Mouse (Mus musculus) hindbrain, embryonic 12.5 days (tissue): ENCODE data around the gene Thra. TPM values are rescaled to one million over a fixed set of nuclear protein-coding genes. Genes with fewer than 3 reads are reported as not detected.

ENCODE experiments used
- ATAC-seq: fragments of 200-750 bp; cut with Nextera tagmentation; 2 replicates; pipeline ENCODE4 v1.8.0; 2017; ENCODE audit warnings: moderate TSS enrichment; ENCODE audit not compliant: low FRiP score
- H3K27ac ChIP-seq: fragments of 300-500 bp; sonication (generic); 2 replicates; pipeline ENCODE4 v1.5.1; 2016; ENCODE audit warnings: mild to moderate bottlenecking
- H3K27me3 ChIP-seq: fragments of 300-500 bp; sonication (generic); 2 replicates; pipeline ENCODE4 v1.6.1; 2016; ENCODE audit warnings: mild to moderate bottlenecking
- H3K36me3 ChIP-seq: fragments of 300-500 bp; sonication (generic); 2 replicates; pipeline ENCODE4 v1.6.1; 2016; ENCODE audit warnings: mild to moderate bottlenecking
- H3K4me1 ChIP-seq: fragments of 300-500 bp; sonication (generic); 2 replicates; pipeline ENCODE4 v1.6.1; 2016
- H3K4me2 ChIP-seq: fragments of 300-500 bp; sonication (generic); replicated peaks from 2 replicates; pipeline ENCODE4 v1.6.1; 2016; ENCODE audit warnings: mild to moderate bottlenecking
- H3K4me3 ChIP-seq: fragments of 300-500 bp; sonication (generic); 2 replicates; pipeline ENCODE4 v1.5.1; 2016; ENCODE audit warnings: mild to moderate bottlenecking
- H3K9ac ChIP-seq: fragments of 300-500 bp; sonication (generic); 2 replicates; pipeline ENCODE4 v1.6.1; 2016; ENCODE audit warnings: mild to moderate bottlenecking, moderate library complexity
- H3K9me3 ChIP-seq: fragments of 300-500 bp; sonication (generic); replicated peaks from 2 replicates; pipeline ENCODE4 v1.6.1; 2016; ENCODE audit warnings: mild to moderate bottlenecking
- WGBS: fragments of 180-500 bp; shearing (Covaris S2); methylation state at CpG from one replicate; pipeline ENCODE4 v1.1.7; 2016; 5-methylcytosine and 5-hydroxymethylcytosine counted together
- polyA plus RNA-seq: library from polyadenylated mRNA; unstranded; fragments of >200 nt; fragmentation: Nextera tagmentation; extraction: Ambion mirVana; gene quantifications from 2 replicates; pipeline ENCODE4 v1.2.1, GENCODE M21; 2016

Gene Thra
- polyA plus RNA-seq, 1 experiment from 2014 or later, result 68.4 TPM

GRCm38 (mm10) chr11:98748506-98749416 lies 8.3 kb downstream of the Thra start:
- Histone ChIP-seq H3K27me3 (no peaks in the 10 kb centered on the region), H3K36me3 (peaks cover 9% of the 10 kb centered on the region), H3K4me1 (peaks cover 97% of the 10 kb centered on the region), H3K9me3 (no peaks in the 10 kb centered on the region), H3K4me2 (peak overlapping the region; percentile 88), H3K9ac (peak overlapping the region; percentile 61), H3K27ac (peak overlapping the region; percentile 97), H3K4me3 (peak overlapping the region; percentile 18)
- 26% methylated on average over 15 of the region's 15 CpGs for WGBS
- ATAC-seq, result peak; percentile 47

DNA sequence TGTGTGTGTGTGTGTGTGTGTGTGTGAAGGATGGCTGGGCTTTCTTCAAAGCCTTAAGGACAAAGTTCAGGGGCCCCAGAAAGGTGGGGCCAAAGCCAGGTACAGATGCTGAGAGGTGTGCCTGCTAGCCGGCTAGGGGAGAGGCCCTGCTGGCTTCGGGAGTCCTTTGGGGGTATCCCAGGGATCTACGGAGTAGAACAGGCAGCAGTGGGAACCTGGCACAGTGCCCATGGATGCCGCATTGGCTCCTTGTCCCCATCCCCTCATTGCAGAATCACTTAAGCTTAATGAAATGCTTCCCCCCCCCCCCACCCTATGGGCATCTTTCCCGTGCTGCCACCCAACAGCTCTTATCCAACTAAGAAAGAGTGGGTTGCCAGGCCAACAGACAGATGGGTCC lies 9.3 kb downstream of the Thra start:
- ATAC-seq, result peak; percentile 17; the same call in 1 of the 2 replicates
- H3K27ac ChIP-seq, result peak overlapping the region; percentile 97
- 29% methylated on average over 5 of the region's 5 CpGs for WGBS
- H3K9me3 ChIP-seq, result no peaks in the 10 kb centered on the region
- peaks cover 16% of the 10 kb centered on the region for H3K36me3 ChIP-seq
- H3K4me2 ChIP-seq, result peak overlapping the region; percentile 88
- peaks cover 97% of the 10 kb centered on the region for H3K4me1 ChIP-seq
- peak overlapping the region; percentile 18; the same call in 1 of the 2 replicates for H3K4me3 ChIP-seq
- H3K27me3 ChIP-seq, result no peaks in the 10 kb centered on the region
- H3K9ac ChIP-seq, result peak overlapping the region; percentile 61

DNA sequence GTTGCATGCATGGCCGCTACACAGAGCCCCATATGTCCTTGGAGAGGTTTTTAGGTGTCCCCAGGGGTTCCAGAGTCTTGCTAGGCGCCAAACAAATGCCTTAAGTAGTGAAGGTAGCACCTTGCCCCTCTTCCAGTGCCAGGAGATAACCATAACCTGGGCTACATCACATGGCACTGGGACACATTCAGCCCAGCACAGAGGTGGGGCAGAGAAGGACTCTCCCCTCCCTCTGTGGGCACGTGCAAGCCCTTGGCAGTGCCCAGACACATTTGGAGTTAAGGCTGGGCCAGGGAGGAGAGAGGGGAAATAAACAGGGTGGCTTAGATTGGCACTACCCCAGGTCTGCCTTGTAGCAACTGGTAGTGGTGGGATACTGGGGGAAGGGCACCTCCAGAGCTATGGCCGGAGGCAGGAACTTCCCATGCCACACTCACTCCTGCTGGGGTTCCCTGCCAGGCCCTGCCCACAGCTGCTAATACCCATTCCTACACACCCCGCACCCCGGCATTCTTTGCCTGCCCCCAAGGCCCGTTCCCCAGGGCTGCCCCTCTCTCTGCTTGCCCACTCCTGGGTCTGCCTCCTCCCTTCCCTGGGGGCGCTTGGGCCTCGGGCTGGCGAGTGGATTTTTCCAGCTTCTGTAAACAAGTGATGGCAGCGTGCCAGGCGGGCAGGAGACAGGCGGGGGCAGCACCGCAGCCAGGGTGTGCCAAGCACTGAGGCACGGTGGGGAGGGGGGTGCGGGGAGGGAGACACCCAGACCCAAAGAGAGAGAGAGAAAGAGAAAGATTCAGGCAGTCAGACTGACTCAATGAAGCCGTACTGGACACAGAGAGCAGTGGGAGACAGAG lies 10.1 kb downstream of the Thra start:
- H3K27ac ChIP-seq, result peak overlapping the region; percentile 97
- no peaks in the 10 kb centered on the region for H3K27me3 ChIP-seq
- H3K36me3 ChIP-seq, result peaks cover 16% of the 10 kb centered on the region
- peak overlapping the region; percentile 59 for H3K9ac ChIP-seq
- peak overlapping the region; percentile 88 for H3K4me2 ChIP-seq
- H3K4me1 ChIP-seq, result peaks cover 93% of the 10 kb centered on the region
- H3K4me3 ChIP-seq, result peak overlapping the region; percentile 3; the same call in 1 of the 2 replicates
- peak; percentile 64 for ATAC-seq
- H3K9me3 ChIP-seq, result no peaks in the 10 kb centered on the region
- WGBS, result 26% methylated on average over 17 of the region's 17 CpGs

DNA sequence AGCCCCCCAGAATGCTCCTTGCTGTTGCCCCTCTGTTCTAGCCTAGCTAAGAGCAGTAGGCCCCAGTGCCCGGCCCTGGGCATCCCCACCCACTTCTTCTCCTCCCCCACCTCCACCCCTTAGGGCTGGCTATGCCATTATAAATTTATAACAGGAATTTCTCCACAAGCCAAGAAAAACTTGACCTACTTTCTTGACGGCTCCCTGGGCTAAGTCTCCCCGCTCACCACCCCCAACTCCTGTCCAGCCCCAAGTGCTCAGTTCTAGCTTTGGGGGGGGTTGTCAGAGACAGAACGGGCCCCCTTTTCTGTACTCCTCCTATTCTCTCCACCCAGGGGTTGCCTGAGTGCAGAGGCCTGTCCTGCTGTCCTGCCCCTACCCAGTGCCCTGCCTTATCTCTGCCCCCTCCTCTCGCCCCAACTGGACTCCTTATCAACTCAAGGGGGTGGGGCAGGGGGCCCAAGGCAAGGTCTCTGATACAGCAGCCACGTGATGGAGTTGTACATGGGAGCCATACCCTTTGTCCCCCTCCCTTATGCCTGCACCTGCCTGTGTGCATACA lies 10.9 kb downstream of the Thra start:
- Histone ChIP-seq H3K27ac (peak overlapping the region; percentile 97), H3K36me3 (peaks cover 16% of the 10 kb centered on the region), H3K4me1 (peaks cover 85% of the 10 kb centered on the region), H3K4me2 (peak overlapping the region; percentile 88), H3K9me3 (no peaks in the 10 kb centered on the region), H3K4me3 (0 out of 2 replicates have a peak overlapping the region, but pooled peaks have one; percentile 3), H3K27me3 (no peaks in the 10 kb centered on the region), H3K9ac (peak overlapping the region; percentile 59)
- WGBS, result 30% methylated on average over 6 of the region's 6 CpGs
- ATAC-seq, result no peak

GRCm38 (mm10) chr11:98752562-98753140 lies 12.2 kb downstream of the Thra start:
- no peak for ATAC-seq
- Histone ChIP-seq H3K36me3 (peaks cover 26% of the 10 kb centered on the region), H3K9ac (no peak overlapping the region), H3K27ac (0 out of 2 replicates have a peak overlapping the region, but pooled peaks have one; percentile 4), H3K27me3 (no peaks in the 10 kb centered on the region), H3K4me3 (no peak overlapping the region), H3K4me1 (peaks cover 72% of the 10 kb centered on the region), H3K4me2 (no peak overlapping the region), H3K9me3 (no peaks in the 10 kb centered on the region)
- 91% methylated on average over 10 of the region's 10 CpGs for WGBS

- Histone ChIP-seq H3K27ac (no peak overlapping the region), H3K4me2 (no peak overlapping the region), H3K9me3 (no peaks in the 10 kb centered on the region), H3K27me3 (no peaks in the 10 kb centered on the region), H3K9ac (no peak overlapping the region), H3K4me3 (no peak overlapping the region), H3K36me3 (peaks cover 30% of the 10 kb centered on the region), H3K4me1 (peaks cover 66% of the 10 kb centered on the region)
- no peak for ATAC-seq
- WGBS, result 90% methylated on average over 5 of the region's 5 CpGs
Observed at GRCm38 (mm10) chr11:98753264-98753663, 12.8 kb downstream of the Thra start.

DNA sequence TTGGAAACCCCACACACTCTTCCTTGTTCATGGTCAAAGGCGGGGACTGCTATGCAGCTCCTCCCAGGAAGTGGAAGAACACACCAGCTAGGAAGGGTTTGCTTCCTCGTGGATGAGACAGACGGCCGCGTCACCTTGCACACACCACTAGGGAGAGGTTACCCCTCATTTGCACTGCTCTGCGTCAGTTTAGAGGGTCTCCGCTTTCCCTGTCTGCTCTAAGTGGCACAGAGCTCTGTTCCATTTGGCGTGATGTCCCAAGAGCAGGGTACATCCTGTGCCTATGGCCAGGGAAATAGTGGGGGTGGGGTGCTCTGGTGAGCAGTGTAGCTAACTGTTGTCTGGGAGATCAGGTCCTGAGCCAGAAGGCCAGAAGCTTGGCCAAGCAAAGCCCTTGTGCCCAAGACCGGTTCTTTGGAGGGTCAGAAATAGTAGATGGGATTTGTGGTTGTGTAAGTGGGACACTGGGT lies 13.7 kb downstream of the Thra start:
- H3K9me3 ChIP-seq, result no peaks in the 10 kb centered on the region
- peaks cover 57% of the 10 kb centered on the region for H3K4me1 ChIP-seq
- peak overlapping the region; percentile 57 for H3K27ac ChIP-seq
- no peak overlapping the region for H3K4me2 ChIP-seq
- H3K4me3 ChIP-seq, result no peak overlapping the region
- 77% methylated on average over 9 of the region's 9 CpGs for WGBS
- ATAC-seq, result no peak
- no peaks in the 10 kb centered on the region for H3K27me3 ChIP-seq
- peaks cover 40% of the 10 kb centered on the region for H3K36me3 ChIP-seq
- H3K9ac ChIP-seq, result no peak overlapping the region

DNA sequence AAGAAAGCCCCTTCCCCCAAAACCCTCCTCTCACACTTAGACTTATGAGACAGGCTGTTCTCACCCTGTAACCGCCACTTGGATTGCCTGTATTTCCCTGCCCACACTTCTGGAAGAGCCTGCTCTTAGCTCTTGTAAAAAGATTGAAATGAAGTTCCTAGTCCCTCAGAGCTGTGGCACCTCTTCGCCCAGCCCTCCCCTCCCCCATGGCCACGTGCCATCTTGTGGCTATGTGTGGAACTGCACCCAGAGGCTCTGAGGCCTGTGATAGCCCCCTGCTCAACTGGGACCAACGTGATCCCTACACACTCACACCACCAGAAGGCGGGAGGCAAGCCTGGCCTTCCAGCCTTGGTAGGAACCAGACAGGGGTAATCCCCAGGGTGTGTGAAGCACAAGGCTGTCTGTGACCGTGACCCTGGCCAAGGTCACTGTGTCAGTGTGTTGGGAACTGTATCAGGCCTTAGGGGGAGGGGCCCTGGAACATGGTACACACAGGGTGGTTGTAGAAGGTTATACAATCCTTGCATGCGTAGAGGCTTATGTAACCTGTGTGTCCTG lies 14.3 kb downstream of the Thra start:
- peaks cover 43% of the 10 kb centered on the region for H3K36me3 ChIP-seq
- H3K4me2 ChIP-seq, result no peak overlapping the region
- H3K27me3 ChIP-seq, result no peaks in the 10 kb centered on the region
- peak overlapping the region; percentile 57 for H3K27ac ChIP-seq
- peak; percentile 20; the same call in 1 of the 2 replicates for ATAC-seq
- H3K9me3 ChIP-seq, result no peaks in the 10 kb centered on the region
- H3K9ac ChIP-seq, result no peak overlapping the region
- WGBS, result 22% methylated on average over 7 of the region's 7 CpGs
- peaks cover 51% of the 10 kb centered on the region for H3K4me1 ChIP-seq
- no peak overlapping the region for H3K4me3 ChIP-seq

GRCm38 (mm10) chr11:98755726-98756380 lies 15.4 kb downstream of the Thra start:
- ATAC-seq, result no peak
- Histone ChIP-seq H3K27ac (no peak overlapping the region), H3K4me3 (no peak overlapping the region), H3K4me2 (no peak overlapping the region), H3K36me3 (peaks cover 53% of the 10 kb centered on the region), H3K9ac (no peak overlapping the region), H3K27me3 (no peaks in the 10 kb centered on the region), H3K4me1 (peaks cover 40% of the 10 kb centered on the region), H3K9me3 (no peaks in the 10 kb centered on the region)
- 92% methylated on average over 6 of the region's 6 CpGs for WGBS

- Histone ChIP-seq H3K9ac (no peak overlapping the region), H3K27ac (no peak overlapping the region), H3K4me1 (peaks cover 31% of the 10 kb centered on the region), H3K4me2 (no peak overlapping the region), H3K4me3 (no peak overlapping the region), H3K9me3 (no peaks in the 10 kb centered on the region), H3K36me3 (peaks cover 60% of the 10 kb centered on the region), H3K27me3 (no peaks in the 10 kb centered on the region)
- WGBS, result 86% methylated on average over 12 of the region's 12 CpGs
- ATAC-seq, result no peak
Observed at GRCm38 (mm10) chr11:98756711-98757110, 16.3 kb downstream of the Thra start.

GRCm38 (mm10) chr11:98761939-98762338 lies 21.5 kb downstream of the Thra start:
- no peaks in the 10 kb centered on the region for H3K27me3 ChIP-seq
- peaks cover 78% of the 10 kb centered on the region for H3K36me3 ChIP-seq
- H3K9ac ChIP-seq, result no peak overlapping the region
- no peak overlapping the region for H3K4me3 ChIP-seq
- no peak overlapping the region for H3K27ac ChIP-seq
- no peak overlapping the region for H3K4me2 ChIP-seq
- no peaks in the 10 kb centered on the region for H3K9me3 ChIP-seq
- 94% methylated on average over 4 of the region's 4 CpGs for WGBS
- peaks cover 23% of the 10 kb centered on the region for H3K4me1 ChIP-seq
- ATAC-seq, result no peak
